Mouse (Mus musculus): ENCODE results near the gene Calm2. TPM values are rescaled to one million over a fixed set of nuclear protein-coding genes. Genes with fewer than 3 reads are reported as not detected.

The Calm2 gene
- polyA plus RNA-seq, 1 experiment from 2014 or later, result 1,326 TPM

GRCm38 (mm10) chr17:87468616-87469015 is 21.9 kb upstream of the Calm2 start:
- peak; percentile 53 for DNase-seq (ENCODE audit: low spot score, missing footprints)
- H3K27ac ChIP-seq (ENCODE audit: low read depth, low read length), result no peak overlapping the region
- H3K9ac ChIP-seq (ENCODE audit: low read length), result no peak overlapping the region
- WGBS, result 87% methylated on average over 5 of the region's 5 CpGs
- no peaks in the 10 kb centered on the region for H3K36me3 ChIP-seq (ENCODE audit: control insufficient read depth, insufficient read depth, low read length)
- H3K4me3 ChIP-seq (ENCODE audit: low read depth, low read length), result no peak overlapping the region
- no peaks in the 10 kb centered on the region for H3K9me3 ChIP-seq (ENCODE audit: control insufficient read depth, low read length)
- H3K4me2 ChIP-seq, result no peak overlapping the region
- peaks cover 6% of the 10 kb centered on the region; the same call in 1 of the 2 replicates for H3K27me3 ChIP-seq (ENCODE audit: control insufficient read depth, insufficient read depth, low read length)
- no peak for ATAC-seq (ENCODE audit: low FRiP score)
- peaks cover 4% of the 10 kb centered on the region; the same call in 1 of the 2 replicates for H3K4me1 ChIP-seq (ENCODE audit: control insufficient read depth, insufficient read depth, low read length)

GRCm38 (mm10) chr17:87461499-87461896 is 14.8 kb upstream of the Calm2 start:
- H3K36me3 ChIP-seq (ENCODE audit: control insufficient read depth, insufficient read depth, low read length), result no peaks in the 10 kb centered on the region
- peak; percentile 73 for DNase-seq (ENCODE audit: low spot score, missing footprints)

GRCm38 (mm10) chr17:87460669-87461498 is 14.1 kb upstream of the Calm2 start:
- peaks cover 28% of the 10 kb centered on the region for H3K4me1 ChIP-seq (ENCODE audit: control insufficient read depth, insufficient read depth, low read length)
- no peak overlapping the region for H3K4me3 ChIP-seq (ENCODE audit: low read depth, low read length)
- no peak overlapping the region for H3K9ac ChIP-seq (ENCODE audit: low read length)
- 20% methylated on average over 17 of the region's 17 CpGs for WGBS
- H3K9me3 ChIP-seq (ENCODE audit: control insufficient read depth, low read length), result no peaks in the 10 kb centered on the region
- DNase-seq (ENCODE audit: low spot score, missing footprints) (peak; percentile 90), ATAC-seq (ENCODE audit: low FRiP score) (peak; percentile 72)
- no peaks in the 10 kb centered on the region for H3K36me3 ChIP-seq (ENCODE audit: control insufficient read depth, insufficient read depth, low read length)
- no peak overlapping the region for H3K27ac ChIP-seq (ENCODE audit: low read depth, low read length)
- 0 out of 2 replicates have a peak overlapping the region, but pooled peaks have one; percentile 1 for H3K4me2 ChIP-seq
- no peaks in the 10 kb centered on the region; the same call in 1 of the 2 replicates for H3K27me3 ChIP-seq (ENCODE audit: control insufficient read depth, insufficient read depth, low read length)

More at GRCm38 (mm10) chr17:87461499-87461896, 14.8 kb upstream of the Calm2 start:
- H3K27me3 ChIP-seq (ENCODE audit: control insufficient read depth, insufficient read depth, low read length), result no peaks in the 10 kb centered on the region; the same call in 1 of the 2 replicates
- no peaks in the 10 kb centered on the region for H3K9me3 ChIP-seq (ENCODE audit: control insufficient read depth, low read length)
- H3K4me3 ChIP-seq (ENCODE audit: low read depth, low read length), result no peak overlapping the region
- H3K9ac ChIP-seq (ENCODE audit: low read length), result no peak overlapping the region
- ATAC-seq (ENCODE audit: low FRiP score), result peak; percentile 36; the same call in 1 of the 2 replicates
- no peak overlapping the region for H3K4me2 ChIP-seq
- no peak overlapping the region for H3K27ac ChIP-seq (ENCODE audit: low read depth, low read length)
- H3K4me1 ChIP-seq (ENCODE audit: control insufficient read depth, insufficient read depth, low read length), result peaks cover 28% of the 10 kb centered on the region
- 45% methylated on average over 3 of the region's 3 CpGs for WGBS

- WGBS, result 16% methylated on average over 14 of the region's 14 CpGs
- Histone ChIP-seq H3K4me3 (ENCODE audit: low read depth, low read length) (no peak overlapping the region), H3K4me2 (peak overlapping the region; percentile 30), H3K36me3 (ENCODE audit: control insufficient read depth, insufficient read depth, low read length) (no peaks in the 10 kb centered on the region), H3K9me3 (ENCODE audit: control insufficient read depth, low read length) (no peaks in the 10 kb centered on the region), H3K9ac (ENCODE audit: low read length) (0 out of 2 replicates have a peak overlapping the region, but pooled peaks have one; percentile 10), H3K27me3 (ENCODE audit: control insufficient read depth, insufficient read depth, low read length) (no peaks in the 10 kb centered on the region; the same call in 1 of the 2 replicates), H3K27ac (ENCODE audit: low read depth, low read length) (no peak overlapping the region), H3K4me1 (ENCODE audit: control insufficient read depth, insufficient read depth, low read length) (peaks cover 28% of the 10 kb centered on the region)
- ATAC-seq (ENCODE audit: low FRiP score), result peak; percentile 47; the same call in 1 of the 2 replicates
- peak; percentile 89 for DNase-seq (ENCODE audit: low spot score, missing footprints)
Measured at GRCm38 (mm10) chr17:87459750-87460668, 13.3 kb upstream of the Calm2 start.

- Histone ChIP-seq H3K9me3 (ENCODE audit: control insufficient read depth, low read length) (no peaks in the 10 kb centered on the region), H3K4me1 (ENCODE audit: control insufficient read depth, insufficient read depth, low read length) (peaks cover 28% of the 10 kb centered on the region), H3K4me2 (peak overlapping the region; percentile 30), H3K27me3 (ENCODE audit: control insufficient read depth, insufficient read depth, low read length) (no peaks in the 10 kb centered on the region; the same call in 1 of the 2 replicates), H3K4me3 (ENCODE audit: low read depth, low read length) (no peak overlapping the region), H3K36me3 (ENCODE audit: control insufficient read depth, insufficient read depth, low read length) (no peaks in the 10 kb centered on the region), H3K9ac (ENCODE audit: low read length) (0 out of 2 replicates have a peak overlapping the region, but pooled peaks have one; percentile 10), H3K27ac (ENCODE audit: low read depth, low read length) (no peak overlapping the region; the same call in 1 of the 2 replicates)
- WGBS, result 15% methylated on average over 13 of the region's 17 CpGs
- DNase-seq (ENCODE audit: low spot score, missing footprints) (peak; percentile 91), ATAC-seq (ENCODE audit: low FRiP score) (peak; percentile 75)
Measured at GRCm38 (mm10) chr17:87458911-87459749, 12.4 kb upstream of the Calm2 start.

GRCm38 (mm10) chr17:87457961-87458360 is 11.2 kb upstream of the Calm2 start:
- H3K4me1 ChIP-seq (ENCODE audit: control insufficient read depth, insufficient read depth, low read length), result peaks cover 28% of the 10 kb centered on the region
- no peaks in the 10 kb centered on the region for H3K9me3 ChIP-seq (ENCODE audit: control insufficient read depth, low read length)
- DNase-seq (ENCODE audit: low spot score, missing footprints), result no peak
- no peak for ATAC-seq (ENCODE audit: low FRiP score)
- H3K27me3 ChIP-seq (ENCODE audit: control insufficient read depth, insufficient read depth, low read length), result no peaks in the 10 kb centered on the region; the same call in 1 of the 2 replicates
- H3K27ac ChIP-seq (ENCODE audit: low read depth, low read length), result no peak overlapping the region
- H3K4me3 ChIP-seq (ENCODE audit: low read depth, low read length), result no peak overlapping the region
- H3K36me3 ChIP-seq (ENCODE audit: control insufficient read depth, insufficient read depth, low read length), result no peaks in the 10 kb centered on the region
- WGBS, result 48% methylated on average over 7 of the region's 7 CpGs
- H3K4me2 ChIP-seq, result no peak overlapping the region
- no peak overlapping the region for H3K9ac ChIP-seq (ENCODE audit: low read length)

- WGBS, result 96% methylated on average over 3 of the region's 3 CpGs
- Histone ChIP-seq H3K4me3 (ENCODE audit: low read depth, low read length) (no peak overlapping the region), H3K27me3 (ENCODE audit: control insufficient read depth, insufficient read depth, low read length) (no peaks in the 10 kb centered on the region), H3K4me2 (no peak overlapping the region), H3K36me3 (ENCODE audit: control insufficient read depth, insufficient read depth, low read length) (no peaks in the 10 kb centered on the region), H3K9ac (ENCODE audit: low read length) (no peak overlapping the region), H3K9me3 (ENCODE audit: control insufficient read depth, low read length) (no peaks in the 10 kb centered on the region), H3K27ac (ENCODE audit: low read depth, low read length) (no peak overlapping the region), H3K4me1 (ENCODE audit: control insufficient read depth, insufficient read depth, low read length) (peaks cover 7% of the 10 kb centered on the region; the same call in 1 of the 2 replicates)
- ATAC-seq (ENCODE audit: low FRiP score), result no peak
- DNase-seq (ENCODE audit: low spot score, missing footprints), result no peak
Measured at GRCm38 (mm10) chr17:87454121-87454520, 7.4 kb upstream of the Calm2 start.

- peaks cover 3% of the 10 kb centered on the region; the same call in 1 of the 2 replicates for H3K4me1 ChIP-seq (ENCODE audit: control insufficient read depth, insufficient read depth, low read length)
- DNase-seq (ENCODE audit: low spot score, missing footprints) (no peak), ATAC-seq (ENCODE audit: low FRiP score) (no peak)
- H3K4me2 ChIP-seq, result no peak overlapping the region
- WGBS, result 86% methylated on average over 7 of the region's 7 CpGs
- H3K9me3 ChIP-seq (ENCODE audit: control insufficient read depth, low read length), result no peaks in the 10 kb centered on the region
- H3K27ac ChIP-seq (ENCODE audit: low read depth, low read length), result no peak overlapping the region
- H3K9ac ChIP-seq (ENCODE audit: low read length), result no peak overlapping the region
- no peaks in the 10 kb centered on the region for H3K36me3 ChIP-seq (ENCODE audit: control insufficient read depth, insufficient read depth, low read length)
- H3K4me3 ChIP-seq (ENCODE audit: low read depth, low read length), result no peak overlapping the region
- H3K27me3 ChIP-seq (ENCODE audit: control insufficient read depth, insufficient read depth, low read length), result no peaks in the 10 kb centered on the region
Measured at GRCm38 (mm10) chr17:87453336-87453735, 6.6 kb upstream of the Calm2 start.
